Mouse (Mus musculus) A20 (cell line): ENCODE results near the gene Celsr2.

Source experiments
- DNase-seq: peaks from one replicate; pipeline ENCODE4 v3.0.0-alpha.2; 2011; ENCODE audit warnings: low read depth, low spot score

The Celsr2 gene

DNA sequence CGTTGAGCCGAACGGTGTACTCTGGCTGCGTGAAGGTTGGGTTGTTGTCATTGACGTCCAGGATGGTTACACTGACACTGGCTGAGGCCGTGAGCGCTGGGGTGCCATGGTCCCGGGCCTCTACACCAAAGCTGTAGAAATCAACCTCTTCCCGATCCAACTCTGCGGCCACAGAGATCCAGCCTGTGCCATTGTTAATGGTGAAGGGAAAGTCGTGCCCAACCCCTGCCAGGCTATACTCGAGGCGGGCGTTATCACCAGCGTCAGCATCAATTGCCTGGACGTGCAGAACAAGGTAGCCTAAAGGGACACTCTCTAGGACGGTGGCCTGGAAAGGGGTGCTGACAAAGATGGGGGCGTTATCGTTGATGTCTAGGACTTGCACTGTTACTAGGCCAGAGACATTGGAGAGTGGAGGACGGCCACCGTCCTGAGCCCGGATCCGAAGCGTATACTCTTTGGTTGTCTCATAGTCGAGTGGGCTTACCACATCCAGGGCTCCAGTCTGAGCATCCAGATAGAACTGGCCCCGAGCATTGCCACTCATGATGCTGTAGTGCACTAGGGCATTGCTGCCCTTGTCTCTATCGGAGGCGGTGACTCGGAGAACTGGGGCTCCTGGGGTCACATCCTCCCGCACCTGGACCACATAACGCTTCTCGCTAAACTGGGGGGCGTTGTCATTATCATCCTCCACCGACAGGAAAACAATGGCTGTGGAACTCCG is 1.6 kb downstream of the Celsr2 start:
- DNase-seq, result no peak

DNA sequence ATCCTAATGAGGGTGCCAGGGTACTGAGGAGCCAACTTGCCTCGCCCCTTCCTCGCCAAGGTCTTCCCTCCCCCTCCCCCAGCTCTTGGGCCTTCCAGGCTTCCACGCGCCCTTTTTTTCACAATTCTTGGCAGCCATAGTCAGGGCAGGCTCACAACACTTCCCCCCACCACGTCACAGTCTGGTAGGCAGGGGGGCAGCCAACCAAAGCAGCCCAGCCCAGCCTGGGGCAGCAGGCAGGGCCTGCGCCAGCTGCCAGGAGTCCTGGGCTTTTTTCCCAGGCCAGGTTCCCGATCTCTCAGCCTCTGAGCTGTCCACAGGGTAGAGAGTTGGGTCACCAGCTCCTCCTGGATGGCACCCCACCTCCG is 3.6 kb downstream of the Celsr2 start:
- DNase-seq, result no peak

DNA sequence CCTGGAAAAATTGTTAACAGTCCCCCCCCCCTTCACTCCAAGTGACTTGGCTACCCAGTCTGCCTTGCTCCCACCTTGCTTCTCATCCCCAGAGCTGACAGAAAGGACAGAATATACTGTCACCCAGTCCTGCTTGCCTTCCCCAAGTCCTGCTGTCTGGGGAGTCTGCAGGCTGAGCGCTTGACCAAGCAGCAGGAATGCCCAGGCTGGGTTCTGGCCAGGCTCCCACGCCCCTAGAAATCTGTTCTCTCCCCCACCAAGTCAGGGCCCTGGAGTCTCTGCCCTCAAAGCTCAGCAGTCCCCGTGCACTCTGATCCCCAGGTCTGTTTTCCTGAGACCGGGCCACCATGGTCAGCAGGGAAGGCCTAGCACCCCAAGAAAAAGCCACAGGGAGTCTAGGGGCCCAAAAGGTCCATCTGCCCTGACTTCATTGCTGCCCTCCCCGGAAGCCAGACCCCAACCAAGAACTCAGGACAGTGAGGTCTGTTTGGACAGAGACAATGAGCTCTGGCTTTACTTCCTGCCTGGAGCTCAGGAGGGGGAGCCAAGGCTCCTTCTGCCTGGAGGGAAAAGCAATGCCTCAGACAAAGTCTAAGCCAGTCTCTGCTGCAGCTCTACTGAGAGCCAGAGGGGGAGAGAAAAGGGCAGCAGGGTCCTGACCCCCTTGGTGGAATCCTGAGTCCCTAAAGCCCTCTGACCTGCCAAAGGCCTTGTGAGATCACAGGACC is 4.2 kb downstream of the Celsr2 start:
- DNase-seq, result no peak

GRCm38 (mm10) chr3:108410359-108410714 is 5.0 kb downstream of the Celsr2 start:
- no peak for DNase-seq

DNA sequence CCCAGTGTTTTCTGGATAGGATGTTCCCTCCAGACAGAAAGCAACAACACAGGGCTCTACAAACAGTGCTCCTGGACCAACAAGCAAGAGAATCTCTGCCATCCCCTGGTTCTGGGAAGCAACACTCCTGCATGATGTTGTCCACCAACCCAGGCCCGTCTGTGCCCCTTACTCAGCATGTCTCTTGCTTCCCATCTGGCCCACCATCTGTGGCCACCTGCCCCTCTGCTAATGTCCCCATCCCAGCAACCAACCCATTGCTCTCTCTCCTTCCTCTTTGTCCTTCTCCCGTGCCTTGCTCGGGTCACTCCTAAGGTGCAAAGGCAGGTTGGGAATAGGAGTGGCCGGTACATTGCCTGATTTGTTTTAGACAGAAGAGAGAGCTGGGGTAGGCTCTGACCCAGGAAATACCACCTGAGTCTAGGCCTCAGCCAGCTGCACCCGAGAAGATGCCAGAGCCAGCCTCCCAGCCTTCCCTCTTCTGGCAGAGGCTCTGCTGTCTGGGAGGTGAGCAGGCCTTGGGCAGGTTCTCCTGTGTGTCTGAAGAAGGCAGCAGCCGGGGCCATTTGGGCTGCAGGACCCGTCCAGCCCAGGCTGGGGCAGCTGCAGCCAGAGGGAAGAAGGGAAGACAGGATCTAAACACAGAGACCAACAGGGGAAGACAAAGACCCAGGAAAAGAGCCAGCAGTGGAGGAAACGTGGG is 5.5 kb downstream of the Celsr2 start:
- DNase-seq, result no peak

DNA sequence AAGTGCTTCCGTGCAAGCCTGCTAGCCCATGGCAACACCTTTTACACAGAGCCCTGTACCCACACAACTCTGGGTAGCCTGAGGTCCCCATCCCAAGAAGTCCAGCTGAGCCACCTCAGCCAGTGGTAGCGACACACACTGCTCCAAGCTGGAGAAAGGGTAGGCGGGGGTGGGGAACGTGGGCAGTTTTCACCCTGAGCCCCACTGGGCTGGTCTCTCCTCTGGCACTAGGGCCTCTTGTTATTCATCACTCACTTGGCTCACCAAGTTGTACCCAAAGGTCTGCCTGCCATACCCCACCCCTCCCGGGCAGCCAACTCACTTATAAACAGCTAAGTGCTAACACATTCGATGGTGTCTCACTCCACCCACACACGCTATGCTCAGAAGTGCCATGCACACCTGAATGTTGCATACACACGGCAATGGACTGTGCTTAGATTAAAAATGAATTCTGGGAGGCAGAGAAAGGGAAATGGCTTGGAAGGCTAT is 6.8 kb downstream of the Celsr2 start:
- no peak for DNase-seq

GRCm38 (mm10) chr3:108406306-108406885 is 9.0 kb downstream of the Celsr2 start:
- DNase-seq, result no peak

DNA sequence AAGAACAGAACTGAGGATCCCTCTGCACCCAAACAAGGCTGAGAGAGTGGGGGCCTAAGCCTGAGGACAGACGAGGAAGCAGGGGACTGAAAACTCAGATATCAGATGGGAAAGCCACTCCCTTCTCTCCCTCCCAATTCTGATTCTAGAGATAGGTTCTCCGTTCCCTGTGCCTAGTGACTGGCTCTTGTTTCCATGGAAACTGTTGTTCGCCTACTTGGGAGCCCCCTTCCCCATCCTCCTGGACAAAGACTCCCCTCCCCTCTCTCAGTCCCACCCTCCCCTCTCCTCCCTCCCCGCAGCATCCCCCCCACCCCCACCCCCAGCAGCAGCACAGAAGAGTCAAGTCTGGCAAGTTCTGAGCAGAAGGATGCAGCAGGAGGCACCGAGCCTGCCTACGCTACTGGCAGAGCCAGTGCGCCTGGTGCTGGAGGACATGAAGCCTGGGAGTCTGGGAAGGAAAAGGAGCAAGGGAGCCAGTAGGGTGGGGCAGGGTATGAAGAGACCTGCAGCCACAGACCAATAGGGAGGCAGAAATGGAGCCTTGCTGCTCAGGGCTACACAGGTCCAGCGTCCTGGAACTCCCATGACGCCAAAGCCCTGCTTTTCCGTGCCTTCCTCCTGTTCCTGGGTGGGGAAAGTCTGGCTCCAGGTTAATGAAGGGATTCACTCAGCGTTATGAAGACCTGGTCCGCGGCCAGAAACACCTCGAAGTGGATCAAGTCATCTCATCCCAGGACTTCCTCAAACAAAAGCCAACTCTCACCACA is 9.6 kb downstream of the Celsr2 start:
- no peak for DNase-seq

DNA sequence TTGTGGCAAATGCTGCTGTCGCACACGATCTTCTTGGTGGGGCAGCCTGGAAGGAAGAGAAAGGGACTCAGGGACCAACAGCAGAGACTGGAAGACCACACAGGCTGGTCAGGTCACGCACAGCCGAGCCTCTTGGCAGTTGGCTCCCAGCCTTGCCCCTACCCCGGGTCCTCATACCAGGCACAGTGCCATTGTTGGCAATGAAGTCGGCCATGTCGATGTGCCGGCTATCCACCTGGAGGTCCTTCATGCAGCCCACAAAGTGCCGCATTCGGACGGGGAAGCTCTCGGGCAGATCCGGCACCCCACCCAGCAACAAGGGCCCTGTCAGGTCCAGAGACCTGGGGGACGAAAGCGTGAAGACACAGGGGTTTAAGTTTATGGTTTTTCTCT is 12.8 kb downstream of the Celsr2 start:
- DNase-seq, result no peak

GRCm38 (mm10) chr3:108401692-108402527 is 13.4 kb downstream of the Celsr2 start:
- peak; percentile 96 for DNase-seq

- no peak for DNase-seq
Measured at GRCm38 (mm10) chr3:108400442-108400841, 14.9 kb downstream of the Celsr2 start.

DNA sequence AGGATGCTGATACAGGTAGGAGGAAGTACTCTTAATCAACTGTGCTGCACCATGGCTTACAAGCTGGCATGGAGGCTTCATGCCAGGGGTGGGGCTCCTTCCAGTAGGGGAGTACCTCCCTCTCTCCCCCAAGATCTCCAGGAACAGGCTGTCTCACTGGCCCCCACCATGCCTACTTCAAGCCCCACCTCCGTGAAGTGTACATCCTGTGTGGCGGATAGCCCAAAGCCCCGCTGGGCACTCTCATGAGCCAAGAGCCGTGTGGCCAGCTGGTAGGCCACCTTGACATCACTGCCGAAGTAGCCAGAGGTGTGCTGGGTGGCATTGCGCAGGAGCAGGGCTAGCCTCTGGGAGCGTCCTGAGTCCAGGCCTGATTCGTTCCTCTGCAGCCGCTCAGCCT is 17.1 kb downstream of the Celsr2 start:
- no peak for DNase-seq

GRCm38 (mm10) chr3:108392793-108393192 is 22.6 kb downstream of the Celsr2 start:
- DNase-seq, result no peak

DNA sequence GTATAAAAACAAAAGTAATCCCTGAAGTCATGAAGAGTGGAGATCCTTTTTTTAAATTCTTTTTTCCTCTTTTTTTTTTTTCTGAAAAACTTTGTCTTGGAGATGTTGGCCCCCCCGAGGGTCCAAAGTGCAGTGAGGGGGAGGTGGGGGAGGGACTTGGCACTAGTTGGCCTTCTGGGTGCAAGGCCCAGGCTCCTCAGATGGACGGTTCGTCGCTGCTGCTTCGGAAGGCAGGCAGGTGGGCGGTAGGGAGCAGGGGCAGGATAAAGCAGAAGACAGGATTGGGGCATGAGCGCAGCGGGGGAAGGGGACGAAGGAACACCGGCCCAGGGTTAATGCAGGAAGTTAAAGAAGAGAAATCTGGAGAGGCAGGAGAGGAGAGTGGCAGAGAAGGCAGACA is 23.1 kb downstream of the Celsr2 start:
- DNase-seq, result no peak

DNA sequence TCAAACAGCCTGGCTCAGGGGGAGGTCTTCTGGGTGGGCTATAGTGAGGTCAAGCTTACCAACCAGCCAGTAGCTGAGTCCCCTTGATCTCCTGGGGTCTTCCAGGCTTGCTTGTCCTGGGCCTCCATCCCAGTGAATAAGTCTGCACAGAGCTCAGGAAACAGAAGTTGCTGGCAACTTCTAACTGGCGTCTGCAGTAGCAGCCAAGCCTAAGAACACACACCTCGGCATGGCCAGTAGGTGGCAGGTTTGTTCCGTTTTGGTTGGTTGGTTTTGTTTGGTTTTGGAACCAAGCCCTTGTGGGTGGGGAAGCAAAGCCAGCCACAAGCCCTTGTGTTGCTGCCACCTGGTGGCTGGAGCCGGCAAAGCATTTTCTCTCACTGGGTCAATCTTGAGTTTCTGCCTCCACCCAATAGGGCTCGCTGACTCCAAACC is 26.2 kb downstream of the Celsr2 start:
- DNase-seq, result peak; percentile 95

DNA sequence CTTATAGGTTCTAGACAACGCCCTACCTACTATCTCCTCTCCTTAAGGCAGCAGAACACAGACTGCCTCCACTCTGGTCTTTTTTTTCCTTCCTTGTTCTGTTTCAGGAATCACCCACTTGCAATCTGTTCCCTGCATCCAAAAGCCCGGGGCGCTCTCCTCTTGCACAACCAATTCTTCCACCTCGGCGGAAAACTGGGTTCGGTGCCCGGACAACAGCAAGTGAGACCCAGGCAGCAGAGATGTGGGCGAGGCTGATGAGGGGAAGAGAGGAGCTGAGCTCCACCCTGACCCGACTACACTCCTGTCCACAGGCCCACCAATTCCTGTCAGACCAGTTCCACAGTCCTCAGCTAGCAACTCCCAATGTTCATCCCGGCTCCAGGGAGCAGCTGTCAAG is 29.2 kb downstream of the Celsr2 start:
- DNase-seq, result no peak

GRCm38 (mm10) chr3:108384425-108384824 is 30.9 kb downstream of the Celsr2 start:
- no peak for DNase-seq

GRCm38 (mm10) chr3:108383485-108384354 is 31.6 kb downstream of the Celsr2 start, which contains the start of gene Psrc1:
Gene Psrc1 (plus strand): TSS chr3:108383839.
- peak; percentile 74 for DNase-seq
